Mouse (Mus musculus) layer of hippocampus, postnatal 25 days (tissue): Measurements from ENCODE around the gene Gria1. TPM values are rescaled to one million over a fixed set of nuclear protein-coding genes. Genes with fewer than 3 reads are reported as not detected.

Experiments
- DNase-seq, 2 experiments: peaks; one replicate each; pipeline ENCODE4 v3.0.0; 2022; ENCODE audit warnings: mixed read lengths in 2 of 2, low spot score in 1 of 2; ENCODE audit errors: extremely low spot score in 1 of 2
- total RNA-seq, 2 experiments: library from RNA; stranded (reverse); gene quantifications; 2 replicates each; pipeline ENCODE4 v1.2.3; 2021

The Gria1 gene
- total RNA-seq, 2 experiments from 2014 or later: 673 to 728 TPM

DNA sequence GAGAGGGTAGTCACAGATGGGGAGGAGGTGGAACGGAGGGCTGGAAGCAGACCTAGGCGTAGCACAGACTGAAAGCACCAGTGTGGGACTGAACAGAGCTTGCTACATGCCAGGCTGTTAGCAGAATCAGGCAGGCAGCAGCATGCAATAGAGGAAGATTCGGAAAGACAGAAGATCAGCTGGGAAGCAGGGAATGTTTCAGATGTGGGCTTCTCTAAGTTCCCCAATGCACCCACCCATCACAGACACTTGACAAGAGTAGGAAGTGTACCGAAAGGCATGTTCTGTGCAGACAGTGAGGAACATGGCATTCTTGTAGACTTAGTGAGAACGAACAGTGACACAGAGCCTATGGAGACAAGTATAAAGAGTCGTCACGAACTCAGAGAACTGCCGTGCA lies 260.5 kb downstream of the Gria1 start:
- DNase-seq: no peak

DNA sequence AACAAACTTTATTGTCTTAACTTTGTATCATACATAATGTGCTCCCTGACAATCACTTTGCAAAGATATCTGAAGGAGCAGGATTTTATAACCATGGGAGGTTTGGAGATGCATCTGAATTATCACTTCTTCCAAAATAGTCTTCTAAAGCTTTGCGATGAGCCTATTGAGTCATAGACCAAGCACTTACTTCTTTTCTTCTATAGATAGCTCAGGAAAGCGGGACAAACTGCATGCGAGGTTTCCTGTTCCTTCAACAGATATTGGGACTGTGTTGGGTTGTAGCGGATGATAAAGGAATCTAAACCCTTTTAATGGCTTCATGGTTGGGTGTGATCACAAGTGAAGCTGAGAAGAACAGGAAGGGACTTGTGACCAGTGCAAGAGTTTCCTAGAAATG lies 263.5 kb downstream of the Gria1 start:
- DNase-seq: no peak

DNA sequence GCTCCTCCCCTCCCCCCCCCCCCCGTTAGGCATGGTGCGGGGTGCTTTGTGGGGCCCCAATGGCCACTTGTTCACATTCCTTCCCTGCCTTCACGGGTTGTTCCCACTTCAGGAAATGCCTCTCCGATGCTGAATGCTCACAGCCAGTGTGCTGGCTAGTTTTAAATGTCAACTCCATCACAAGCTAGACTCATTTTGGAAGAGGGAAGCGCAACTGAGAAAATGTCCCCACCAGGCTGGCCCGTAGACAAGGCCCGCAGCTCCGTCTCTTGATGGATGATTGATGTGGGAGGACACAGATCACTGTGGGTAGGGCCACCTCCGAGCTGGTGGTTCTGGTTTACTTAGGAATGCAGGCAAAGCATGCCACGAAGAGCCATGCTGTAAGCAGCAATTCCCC lies 266.9 kb downstream of the Gria1 start:
- DNase-seq: no peak

DNA sequence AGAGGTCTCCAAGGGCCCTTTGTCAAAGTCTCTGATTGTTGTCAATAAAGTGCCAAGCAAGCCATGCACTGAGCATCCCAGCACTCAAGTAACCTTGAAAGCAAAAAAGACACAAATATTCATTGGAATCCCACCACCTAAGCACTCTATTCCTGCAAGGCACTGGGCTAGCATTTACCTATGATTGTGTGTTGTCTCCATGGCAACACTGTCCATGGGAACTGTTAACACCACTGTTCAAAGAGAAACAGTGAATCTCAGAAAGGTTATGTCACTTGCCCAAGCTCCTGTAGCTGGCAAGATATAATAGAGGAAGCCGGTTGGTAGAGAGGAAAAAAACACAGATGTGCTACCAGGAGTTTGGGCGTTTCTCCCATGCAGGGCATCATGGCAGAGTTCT lies 274.9 kb downstream of the Gria1 start:
- DNase-seq: no peak

DNA sequence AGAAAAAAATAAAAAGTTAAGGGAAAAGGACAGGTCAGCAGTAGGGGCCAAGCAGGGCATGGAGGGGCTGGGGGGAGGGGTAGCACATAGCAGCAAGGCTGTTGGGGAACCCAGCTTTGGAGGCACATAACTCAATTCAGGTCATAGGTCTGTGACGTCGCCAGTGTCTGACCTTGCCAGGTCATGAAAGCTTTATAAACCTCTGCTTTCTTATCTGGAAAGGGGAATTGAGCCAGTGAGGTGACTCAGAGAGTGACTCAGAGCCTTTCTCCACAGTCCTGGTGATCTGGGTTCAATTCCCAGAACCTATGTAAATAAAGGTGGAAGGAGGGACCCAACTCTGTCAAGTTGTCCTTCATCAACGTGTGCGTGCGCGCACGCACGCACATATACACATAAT lies 286.2 kb downstream of the Gria1 start:
- no peak for DNase-seq

DNA sequence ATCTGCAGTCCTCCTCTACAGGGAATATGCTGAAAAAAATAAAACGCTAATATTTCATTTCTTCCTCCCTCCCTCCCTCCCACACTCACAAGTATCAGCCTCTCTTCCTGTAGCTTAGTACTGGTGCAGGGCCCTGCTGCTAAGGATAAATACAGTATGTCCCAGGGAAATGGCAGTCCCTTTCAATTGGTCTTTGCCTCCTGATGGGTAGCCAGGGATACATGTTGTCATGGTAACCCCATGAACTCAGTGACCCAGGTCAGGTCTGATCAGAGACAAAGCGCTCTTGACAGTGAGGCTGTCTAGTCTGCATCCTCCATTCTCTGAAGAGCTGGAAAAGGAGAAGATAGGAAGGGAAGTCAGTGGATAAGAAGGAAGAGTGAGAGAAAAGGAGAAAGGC lies 287.1 kb downstream of the Gria1 start:
- DNase-seq: no peak

DNA sequence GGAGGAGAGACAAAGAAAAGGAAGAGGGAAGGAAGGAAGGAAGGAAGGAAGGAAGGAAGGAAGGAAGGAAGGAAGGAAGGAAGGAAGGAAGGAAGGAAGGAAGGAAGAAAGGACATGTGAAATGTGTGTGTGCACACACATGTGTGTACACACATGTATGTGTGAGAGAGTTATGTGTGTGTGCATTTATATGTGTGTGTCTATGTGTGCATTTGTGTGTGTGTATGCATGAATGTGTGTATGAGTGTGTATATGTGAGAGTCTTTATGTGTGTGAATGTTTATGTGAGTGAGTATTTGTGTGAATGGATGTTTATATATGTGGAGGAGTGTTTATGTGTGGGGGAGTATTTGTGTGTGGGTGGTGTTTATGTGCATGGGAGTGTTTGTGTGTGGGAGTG lies 287.5 kb downstream of the Gria1 start:
- DNase-seq: no peak

DNA sequence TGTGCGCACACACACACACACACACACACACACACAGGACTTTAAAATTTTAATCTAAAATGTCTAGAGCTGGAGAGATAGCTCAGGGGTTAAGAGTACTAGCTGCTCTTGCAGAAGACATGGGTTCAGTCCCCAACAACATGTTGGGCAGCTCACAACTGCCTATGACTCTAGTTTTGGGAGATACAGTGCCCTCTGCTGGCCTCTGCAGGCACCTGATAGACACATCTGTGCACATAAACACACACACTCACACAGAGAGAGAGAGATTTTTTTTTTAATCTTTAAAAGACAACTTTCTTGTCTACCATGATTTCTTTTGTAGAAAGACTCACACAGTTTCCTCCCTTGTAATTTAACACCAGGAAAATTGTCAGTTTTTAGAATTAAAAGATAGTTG lies 292.4 kb downstream of the Gria1 start:
- no peak for DNase-seq

DNA sequence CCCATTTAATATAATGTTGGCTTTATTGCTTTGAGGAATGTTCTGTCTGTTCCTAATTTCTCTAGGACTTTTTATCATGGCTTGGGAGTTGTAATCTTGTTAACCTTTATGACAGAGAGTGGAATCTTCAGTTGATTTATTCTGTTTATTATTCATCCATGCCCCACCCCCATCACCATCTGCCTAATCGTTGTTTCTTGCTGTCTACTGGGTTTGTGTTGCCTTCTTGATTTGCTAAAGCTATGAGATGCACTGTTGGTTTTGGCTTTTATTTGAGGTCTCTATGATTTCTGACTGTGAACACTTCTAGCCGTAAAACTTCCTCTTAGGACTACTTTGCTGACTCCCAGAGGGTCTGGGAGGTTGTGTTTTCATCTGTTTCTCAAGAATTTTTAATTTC lies 294.9 kb downstream of the Gria1 start:
- DNase-seq: no peak

DNA sequence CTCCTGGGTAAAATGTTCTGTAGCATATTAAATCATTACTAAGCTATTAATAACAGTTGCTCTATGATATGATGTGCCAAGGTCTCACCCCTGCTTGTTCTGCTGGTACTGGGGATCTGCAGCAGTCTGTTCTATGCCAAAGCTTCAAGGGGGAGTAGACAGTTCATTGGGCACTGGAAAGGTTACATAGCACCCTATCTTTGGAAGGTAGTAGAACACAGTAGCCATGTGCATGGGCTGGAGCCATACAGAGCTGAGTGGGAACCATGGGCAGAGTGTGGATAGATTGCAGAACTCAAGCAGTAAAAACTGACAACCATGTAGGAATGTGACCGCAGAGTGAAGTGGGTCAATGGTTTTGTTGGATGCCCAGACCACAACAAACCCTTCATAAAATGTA lies 295.7 kb downstream of the Gria1 start:
- no peak for DNase-seq

DNA sequence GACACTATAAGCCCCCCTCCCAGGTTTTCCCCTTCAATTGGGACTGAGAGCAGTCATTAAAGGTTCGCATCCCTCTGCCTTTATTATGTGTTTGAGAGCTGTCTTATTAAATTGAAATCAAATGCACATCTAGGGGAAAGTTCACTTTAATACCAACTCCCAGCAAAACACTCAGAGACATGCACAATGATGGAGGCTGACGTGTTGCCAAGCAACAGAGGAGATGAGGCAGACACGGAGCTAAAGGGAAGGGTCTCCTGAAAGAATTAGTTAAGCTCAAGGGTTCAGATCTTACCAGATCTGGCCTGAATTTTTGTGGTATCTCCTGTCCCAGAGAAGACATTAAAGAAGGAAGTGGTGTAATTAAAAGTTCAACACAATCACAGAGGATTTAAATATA lies 305.9 kb downstream of the Gria1 start:
- DNase-seq: no peak

DNA sequence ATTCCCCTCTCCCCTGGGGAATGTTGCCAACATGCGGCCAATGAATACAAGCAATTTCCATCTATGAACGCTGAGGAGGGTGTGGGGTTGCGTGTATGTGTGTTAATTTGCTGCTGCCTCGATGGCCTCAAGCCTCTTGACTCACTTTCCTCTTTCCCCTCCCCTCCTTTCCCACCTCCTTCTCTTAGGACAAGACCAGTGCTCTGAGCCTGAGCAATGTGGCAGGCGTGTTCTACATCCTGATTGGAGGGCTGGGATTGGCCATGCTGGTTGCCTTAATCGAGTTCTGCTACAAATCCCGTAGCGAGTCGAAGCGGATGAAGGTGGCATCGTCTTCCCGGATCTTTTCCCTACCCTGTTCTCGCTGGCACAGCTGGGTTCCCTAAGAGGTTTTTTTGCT lies 306.3 kb downstream of the Gria1 start:
- DNase-seq: no peak

DNA sequence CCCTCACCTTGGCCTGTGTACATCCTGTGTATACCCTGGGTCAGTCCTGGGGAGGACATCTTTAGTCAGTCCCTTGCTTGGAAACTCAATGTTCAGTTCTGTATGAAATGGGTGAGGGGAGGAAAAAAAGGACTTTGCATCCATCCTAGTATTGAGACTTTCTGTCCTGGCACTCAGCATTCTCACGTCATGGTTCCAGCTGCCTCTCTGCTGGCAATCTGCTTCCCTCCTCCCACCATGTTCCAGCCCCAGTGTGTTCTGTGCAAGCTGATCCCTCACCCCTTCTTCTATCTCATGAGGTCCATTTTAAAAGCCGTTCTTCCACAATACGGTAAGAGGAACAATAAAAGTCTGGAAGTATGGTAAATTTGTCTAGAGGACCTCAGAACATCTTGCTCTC lies 308.2 kb downstream of the Gria1 start:
- peak; percentile 33 to 54 for DNase-seq

DNA sequence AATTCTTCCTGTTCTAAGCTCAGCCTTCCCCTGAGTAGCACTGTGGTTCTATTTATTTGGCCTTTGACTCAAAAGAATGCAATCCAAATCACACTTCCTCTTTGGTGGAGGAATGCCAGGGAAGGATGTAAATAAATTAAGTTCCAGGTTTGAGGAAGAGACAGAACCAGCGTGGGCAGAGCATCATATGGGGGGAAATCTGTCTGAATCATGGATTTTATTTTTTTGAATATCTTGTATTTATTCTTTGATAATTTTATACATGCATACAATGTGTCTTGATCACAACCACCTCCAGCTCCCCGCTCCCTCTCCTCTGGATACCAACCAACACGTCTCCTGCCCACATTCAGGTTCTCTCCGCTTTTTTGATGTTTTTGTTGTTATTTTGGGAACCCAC lies 312.9 kb downstream of the Gria1 start:
- DNase-seq: peak; percentile 8 to 9
